Mouse (Mus musculus): Measurements from ENCODE around the gene Ralgps2. TPM values are rescaled to one million over a fixed set of nuclear protein-coding genes. Genes with fewer than 3 reads are reported as not detected.

Gene Ralgps2
- polyA plus RNA-seq, 1 experiment, result 65.8 TPM

DNA sequence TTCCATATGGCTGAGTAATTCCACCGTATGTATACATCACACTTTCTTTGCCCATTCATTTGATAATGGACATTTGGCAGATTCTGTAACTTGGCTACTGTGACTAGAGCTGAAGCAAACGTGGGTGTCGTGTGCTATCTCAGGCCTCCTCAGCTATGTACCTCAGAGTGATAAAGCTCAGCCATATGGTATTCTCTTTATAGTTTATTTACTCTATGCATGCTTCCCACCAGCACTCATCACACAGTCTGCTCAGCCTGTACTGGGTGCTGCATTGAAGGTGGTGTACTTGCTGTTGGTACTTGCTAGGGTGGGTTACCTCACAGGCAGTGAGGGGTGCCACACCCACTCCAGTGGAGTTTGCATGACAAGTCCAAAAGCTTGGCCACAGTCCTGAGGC lies 174.1 kb downstream of the Ralgps2 start:
- Histone ChIP-seq H3K36me3 (ENCODE audit: control insufficient read depth, insufficient read depth, low read length, poor library complexity, severe bottlenecking) (no peaks in the 10 kb centered on the region), H3K4me1 (ENCODE audit: control insufficient read depth, insufficient read depth, low read length) (no peaks in the 10 kb centered on the region), H3K27ac (ENCODE audit: insufficient read depth, low read length) (no peak overlapping the region), H3K27me3 (ENCODE audit: control insufficient read depth, insufficient read depth, low read length, poor library complexity, severe bottlenecking) (no peaks in the 10 kb centered on the region), H3K9me3 (replicated peaks; ENCODE audit: control insufficient read depth, insufficient read depth, low read length, poor library complexity, severe bottlenecking) (no peaks in the 10 kb centered on the region), H3K4me3 (ENCODE audit: low read depth, low read length) (no peak overlapping the region), H3K9ac (ENCODE audit: low read depth, poor library complexity, severe bottlenecking) (no peak overlapping the region)
- TF ChIP-seq POLR2A (IDR thresholded peaks at IDR 0.05; ENCODE audit: insufficient read depth, low read length) (no peak), CTCF (IDR thresholded peaks at IDR 0.05; ENCODE audit: low read depth, low read length) (no peak), EP300 (IDR thresholded peaks at IDR 0.05; ENCODE audit: insufficient read depth, low read depth, low read length) (no peak)

DNA sequence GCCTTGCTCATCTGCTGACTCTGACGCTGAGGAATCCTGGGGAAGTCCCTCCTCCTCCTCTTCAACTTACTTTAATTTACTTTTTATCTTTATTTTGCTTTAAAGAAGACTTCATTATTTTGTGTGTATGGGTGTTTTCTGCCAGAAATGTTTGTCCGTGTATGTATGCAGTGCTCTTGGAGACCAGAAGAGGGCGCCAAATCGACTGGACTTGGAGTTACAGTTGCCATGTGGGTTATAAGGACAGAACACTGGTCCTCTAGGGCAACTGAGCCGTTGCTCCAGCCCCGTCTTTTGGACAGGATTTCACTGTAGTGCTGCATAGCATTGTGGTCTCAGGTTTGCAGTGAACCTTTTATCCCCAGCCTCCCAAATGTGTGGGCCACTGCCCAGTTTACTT lies 174.8 kb downstream of the Ralgps2 start:
- Histone ChIP-seq H3K36me3 (ENCODE audit: control insufficient read depth, insufficient read depth, low read length, poor library complexity, severe bottlenecking) (no peaks in the 10 kb centered on the region), H3K27ac (ENCODE audit: insufficient read depth, low read length) (no peak overlapping the region), H3K4me1 (ENCODE audit: control insufficient read depth, insufficient read depth, low read length) (no peaks in the 10 kb centered on the region), H3K9me3 (replicated peaks; ENCODE audit: control insufficient read depth, insufficient read depth, low read length, poor library complexity, severe bottlenecking) (no peaks in the 10 kb centered on the region), H3K4me3 (ENCODE audit: low read depth, low read length) (no peak overlapping the region), H3K27me3 (ENCODE audit: control insufficient read depth, insufficient read depth, low read length, poor library complexity, severe bottlenecking) (no peaks in the 10 kb centered on the region), H3K9ac (ENCODE audit: low read depth, poor library complexity, severe bottlenecking) (no peak overlapping the region)
- TF ChIP-seq POLR2A (IDR thresholded peaks at IDR 0.05; ENCODE audit: insufficient read depth, low read length) (no peak), EP300 (IDR thresholded peaks at IDR 0.05; ENCODE audit: insufficient read depth, low read depth, low read length) (no peak), CTCF (IDR thresholded peaks at IDR 0.05; ENCODE audit: low read depth, low read length) (peak; percentile 23)

DNA sequence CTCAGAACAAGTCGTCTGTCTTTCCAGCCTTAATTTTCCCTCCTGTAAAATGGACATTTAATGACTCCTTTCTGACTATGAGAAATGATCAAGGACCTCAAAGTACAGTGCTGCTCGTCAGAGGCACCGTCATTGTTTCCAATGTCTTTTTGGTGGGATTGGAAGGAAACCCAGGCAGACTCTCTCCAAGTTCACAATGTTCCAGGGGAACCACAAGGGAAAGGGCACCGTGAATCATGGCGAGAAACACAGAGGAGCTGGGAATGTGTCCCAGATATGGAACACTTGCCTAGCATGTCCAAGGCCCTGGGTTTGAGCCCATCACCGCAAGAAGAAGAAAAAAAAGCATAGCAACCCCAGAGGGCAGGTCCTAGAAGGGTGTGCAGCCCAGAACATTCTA lies 176.1 kb downstream of the Ralgps2 start:
- Histone ChIP-seq H3K9me3 (replicated peaks; ENCODE audit: control insufficient read depth, insufficient read depth, low read length, poor library complexity, severe bottlenecking) (no peaks in the 10 kb centered on the region), H3K4me1 (ENCODE audit: control insufficient read depth, insufficient read depth, low read length) (no peaks in the 10 kb centered on the region), H3K27ac (ENCODE audit: insufficient read depth, low read length) (no peak overlapping the region), H3K27me3 (ENCODE audit: control insufficient read depth, insufficient read depth, low read length, poor library complexity, severe bottlenecking) (no peaks in the 10 kb centered on the region), H3K4me3 (ENCODE audit: low read depth, low read length) (no peak overlapping the region), H3K9ac (ENCODE audit: low read depth, poor library complexity, severe bottlenecking) (no peak overlapping the region), H3K36me3 (ENCODE audit: control insufficient read depth, insufficient read depth, low read length, poor library complexity, severe bottlenecking) (no peaks in the 10 kb centered on the region)
- TF ChIP-seq EP300 (IDR thresholded peaks at IDR 0.05; ENCODE audit: insufficient read depth, low read depth, low read length), result no peak
- no peak for TF ChIP-seq CTCF (IDR thresholded peaks at IDR 0.05; ENCODE audit: low read depth, low read length)
- no peak for TF ChIP-seq POLR2A (IDR thresholded peaks at IDR 0.05; ENCODE audit: insufficient read depth, low read length)

DNA sequence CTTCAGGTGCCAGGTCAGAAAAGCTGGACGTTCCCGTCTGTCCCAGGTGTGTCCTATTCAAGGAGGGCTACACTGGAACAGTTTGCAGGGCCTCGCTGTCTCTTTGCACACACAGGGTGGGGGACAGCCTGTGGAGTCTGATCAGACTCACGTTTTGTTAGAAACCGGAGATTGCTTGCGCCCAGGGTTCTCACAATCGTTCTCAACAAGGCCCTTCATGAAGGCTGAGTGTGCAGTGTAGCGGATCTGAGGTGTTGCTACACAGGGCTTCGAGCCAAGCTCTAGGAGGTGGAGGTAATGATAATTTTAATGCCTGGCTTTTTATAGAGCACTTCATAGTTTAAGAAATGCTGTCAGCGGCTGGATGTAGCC lies 178.0 kb downstream of the Ralgps2 start:
- H3K36me3 ChIP-seq (ENCODE audit: control insufficient read depth, insufficient read depth, low read length, poor library complexity, severe bottlenecking), result no peaks in the 10 kb centered on the region
- H3K9me3 ChIP-seq (replicated peaks; ENCODE audit: control insufficient read depth, insufficient read depth, low read length, poor library complexity, severe bottlenecking), result no peaks in the 10 kb centered on the region
- TF ChIP-seq POLR2A (IDR thresholded peaks at IDR 0.05; ENCODE audit: insufficient read depth, low read length) (no peak), CTCF (IDR thresholded peaks at IDR 0.05; ENCODE audit: low read depth, low read length) (no peak), EP300 (IDR thresholded peaks at IDR 0.05; ENCODE audit: insufficient read depth, low read depth, low read length) (no peak)
- no peak overlapping the region for H3K4me3 ChIP-seq (ENCODE audit: low read depth, low read length)
- H3K27ac ChIP-seq (ENCODE audit: insufficient read depth, low read length), result no peak overlapping the region
- H3K4me1 ChIP-seq (ENCODE audit: control insufficient read depth, insufficient read depth, low read length), result no peaks in the 10 kb centered on the region
- no peak overlapping the region for H3K9ac ChIP-seq (ENCODE audit: low read depth, poor library complexity, severe bottlenecking)
- H3K27me3 ChIP-seq (ENCODE audit: control insufficient read depth, insufficient read depth, low read length, poor library complexity, severe bottlenecking), result no peaks in the 10 kb centered on the region

DNA sequence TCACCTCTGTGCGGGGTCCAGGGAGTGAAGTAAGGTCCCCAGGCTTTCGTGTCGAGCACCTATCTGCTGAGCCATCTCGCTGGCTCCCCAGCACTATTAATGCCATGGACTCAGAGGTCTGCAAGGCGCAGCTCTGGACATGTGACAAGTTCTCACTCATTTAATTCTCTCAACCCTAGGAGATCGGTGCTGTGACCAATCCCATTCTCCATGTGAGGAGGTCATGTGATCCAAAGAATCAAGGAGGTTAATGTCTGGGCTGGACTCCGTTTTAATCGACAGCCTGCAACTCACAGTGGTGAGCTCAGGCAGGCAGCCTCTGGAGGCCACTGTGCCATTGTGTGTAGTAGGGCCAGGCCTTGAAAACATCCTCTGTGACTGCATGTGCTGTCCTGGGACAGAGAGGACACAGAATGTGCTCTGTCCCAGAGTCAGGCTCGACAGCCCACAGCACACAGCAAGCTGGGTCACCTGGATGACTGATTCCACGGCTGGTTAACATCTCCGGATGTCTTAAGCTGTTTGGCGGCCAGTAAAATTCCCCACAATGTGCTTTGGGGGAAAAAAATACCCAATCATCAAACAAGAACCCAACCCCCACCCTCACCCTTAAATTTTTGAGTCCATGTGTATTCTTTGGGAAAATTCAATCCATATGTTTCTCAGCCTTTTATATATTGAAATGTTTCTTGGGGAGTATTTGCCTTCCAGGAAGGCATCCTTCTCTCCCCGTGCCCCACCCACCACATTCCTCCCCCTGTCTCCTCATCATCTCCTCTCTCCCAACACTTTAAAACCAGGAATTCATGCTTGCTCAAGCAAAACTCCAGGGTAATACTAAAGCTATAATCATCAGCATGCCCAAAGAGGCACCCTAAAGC lies 178.6 kb downstream of the Ralgps2 start:
- no peak overlapping the region for H3K4me3 ChIP-seq (ENCODE audit: low read depth, low read length)
- no peaks in the 10 kb centered on the region for H3K27me3 ChIP-seq (ENCODE audit: control insufficient read depth, insufficient read depth, low read length, poor library complexity, severe bottlenecking)
- no peaks in the 10 kb centered on the region for H3K9me3 ChIP-seq (replicated peaks; ENCODE audit: control insufficient read depth, insufficient read depth, low read length, poor library complexity, severe bottlenecking)
- TF ChIP-seq CTCF (IDR thresholded peaks at IDR 0.05; ENCODE audit: low read depth, low read length), result no peak
- TF ChIP-seq EP300 (IDR thresholded peaks at IDR 0.05; ENCODE audit: insufficient read depth, low read depth, low read length), result no peak
- TF ChIP-seq POLR2A (IDR thresholded peaks at IDR 0.05; ENCODE audit: insufficient read depth, low read length), result no peak
- no peaks in the 10 kb centered on the region for H3K4me1 ChIP-seq (ENCODE audit: control insufficient read depth, insufficient read depth, low read length)
- H3K36me3 ChIP-seq (ENCODE audit: control insufficient read depth, insufficient read depth, low read length, poor library complexity, severe bottlenecking), result no peaks in the 10 kb centered on the region
- no peak overlapping the region for H3K27ac ChIP-seq (ENCODE audit: insufficient read depth, low read length)
- no peak overlapping the region for H3K9ac ChIP-seq (ENCODE audit: low read depth, poor library complexity, severe bottlenecking)

DNA sequence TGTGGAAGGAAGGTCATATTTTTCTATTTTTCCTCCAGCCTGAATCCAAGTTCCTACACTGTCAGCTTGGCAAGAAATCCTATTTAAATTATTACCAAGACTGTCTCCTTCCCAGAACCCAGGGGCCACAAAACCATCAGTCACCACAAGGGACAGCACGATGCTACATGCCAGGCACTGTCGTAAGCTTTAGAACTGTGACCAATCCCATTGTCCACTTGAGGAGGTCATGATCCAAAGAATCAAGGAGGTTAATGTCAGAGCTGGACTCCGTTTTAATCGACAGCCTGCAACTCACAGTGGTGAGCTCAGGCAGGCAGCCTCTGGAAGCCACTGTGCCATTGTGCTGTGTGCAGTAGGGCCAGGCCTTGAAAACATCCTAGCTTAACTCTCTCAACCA lies 181.1 kb downstream of the Ralgps2 start:
- no peaks in the 10 kb centered on the region for H3K4me1 ChIP-seq (ENCODE audit: control insufficient read depth, insufficient read depth, low read length)

More for the DNA sequence above, 181.1 kb downstream of the Ralgps2 start:
- Histone ChIP-seq H3K4me3 (ENCODE audit: low read depth, low read length) (no peak overlapping the region), H3K9ac (ENCODE audit: low read depth, poor library complexity, severe bottlenecking) (no peak overlapping the region), H3K9me3 (replicated peaks; ENCODE audit: control insufficient read depth, insufficient read depth, low read length, poor library complexity, severe bottlenecking) (no peaks in the 10 kb centered on the region), H3K27me3 (ENCODE audit: control insufficient read depth, insufficient read depth, low read length, poor library complexity, severe bottlenecking) (no peaks in the 10 kb centered on the region), H3K36me3 (ENCODE audit: control insufficient read depth, insufficient read depth, low read length, poor library complexity, severe bottlenecking) (no peaks in the 10 kb centered on the region), H3K27ac (ENCODE audit: insufficient read depth, low read length) (no peak overlapping the region)
- TF ChIP-seq POLR2A (IDR thresholded peaks at IDR 0.05; ENCODE audit: insufficient read depth, low read length), result no peak

Measured in ES-Bruce4 (cell line).